Mouse (Mus musculus) liver, adult 2 months (tissue): ENCODE results near the gene Mboat2.

Experiments used
- CTCF ChIP-seq: fragments of 200-500 bp; IDR thresholded peaks from 2 replicates; pipeline ENCODE4 v1.5.1; 2011; ENCODE audit warnings: low read depth, low read length, control low read depth
- POLR2A ChIP-seq: fragments of 200-500 bp; IDR thresholded peaks from 2 replicates; pipeline ENCODE4 v1.6.1; 2011; ENCODE audit warnings: low read length, control low read depth; ENCODE audit not compliant: insufficient read depth; ENCODE audit errors: extremely low read depth

DNA sequence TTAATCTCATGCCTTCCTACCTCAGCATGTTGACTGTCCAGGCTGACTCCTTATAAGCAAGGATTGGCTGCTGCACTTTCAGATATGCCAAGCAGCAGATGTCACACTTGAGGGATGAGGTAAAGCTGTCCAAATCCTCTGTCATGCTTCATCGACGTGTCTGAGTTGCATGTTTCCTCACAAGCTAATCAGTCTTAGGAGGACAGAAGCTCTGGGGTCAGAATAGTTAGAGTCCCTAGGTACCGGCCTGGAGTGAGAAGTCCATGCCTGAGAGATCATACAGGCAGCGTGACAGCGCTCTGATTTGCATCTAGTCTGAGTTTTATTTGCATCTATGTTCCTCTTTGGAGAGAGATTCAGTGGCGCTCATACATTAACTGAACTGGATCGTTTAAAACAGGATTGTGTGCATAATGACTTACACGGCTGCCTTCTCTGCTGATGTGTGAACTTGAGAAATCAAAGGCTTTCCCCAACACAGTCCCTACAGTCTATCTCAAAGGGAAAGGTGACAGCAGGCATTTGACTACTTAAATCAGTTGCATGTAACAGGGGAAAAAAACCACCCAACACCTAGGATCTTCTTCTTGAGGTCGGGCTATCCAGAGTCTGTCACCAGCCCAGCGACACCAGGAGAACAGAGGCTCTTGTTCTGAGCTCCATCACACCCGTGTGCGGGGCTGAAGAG, 88.0 kb downstream of the Mboat2 start:
- TF ChIP-seq POLR2A (no peak), CTCF (no peak)
